Mouse (Mus musculus): ENCODE measurements at regions not wholly inside any gene's neighbourhood (a gene's known extent, or its start where the extent isn't known, plus 50 kb on each side); places are given as distances from the start of the nearest gene placed in this dataset.
"Not testable (repeated sequence)": the region's sequence is repeated elsewhere in the genome, so short reads cannot be mapped to it uniquely, and the experiment has no call there.

- no peak for DNase-seq (ENCODE audit: low spot score)
Measured at GRCm38 (mm10) chr9:115777097-115777864, 132.0 kb upstream of the Gadl1 start.

GRCm38 (mm10) chr9:115778862-115779261 is 130.4 kb upstream of the Gadl1 start:
- no peak for DNase-seq (ENCODE audit: low spot score)

GRCm38 (mm10) chr9:115799330-115799729 is 109.9 kb upstream of the Gadl1 start:
- DNase-seq (ENCODE audit: low spot score), result no peak

- no peak for DNase-seq (ENCODE audit: low spot score)
Measured at GRCm38 (mm10) chr9:115800624-115801023, 108.6 kb upstream of the Gadl1 start.

GRCm38 (mm10) chr9:115803071-115803470 is 106.2 kb upstream of the Gadl1 start:
- DNase-seq (ENCODE audit: low spot score), result no peak

GRCm38 (mm10) chr9:115805224-115805623 is 104.0 kb upstream of the Gadl1 start:
- no peak for DNase-seq (ENCODE audit: low spot score)

GRCm38 (mm10) chr9:115806018-115806702 is 103.1 kb upstream of the Gadl1 start:
- no peak for DNase-seq (ENCODE audit: low spot score)

- no peak for DNase-seq (ENCODE audit: low spot score)
Measured at GRCm38 (mm10) chr9:115840186-115840585, 69.1 kb upstream of the Gadl1 start.

- DNase-seq (ENCODE audit: low spot score), result no peak
Measured at GRCm38 (mm10) chr9:115840791-115841190, 68.5 kb upstream of the Gadl1 start.

- no peak for DNase-seq (ENCODE audit: low spot score)
Measured at GRCm38 (mm10) chr9:115841684-115842083, 67.6 kb upstream of the Gadl1 start.

GRCm38 (mm10) chr9:115844340-115844739 is 64.9 kb upstream of the Gadl1 start:
- no peak for DNase-seq (ENCODE audit: low spot score)

- no peak for DNase-seq (ENCODE audit: low spot score)
Measured at GRCm38 (mm10) chr9:115845091-115845490, 64.2 kb upstream of the Gadl1 start.

- DNase-seq (ENCODE audit: low spot score), result no peak
Measured at GRCm38 (mm10) chr9:115847289-115848074, 61.8 kb upstream of the Gadl1 start.

- DNase-seq (ENCODE audit: low spot score), result not testable (repeated sequence)
Measured at GRCm38 (mm10) chr9:115853210-115853842, 55.9 kb upstream of the Gadl1 start.

GRCm38 (mm10) chr9:115857301-115857700 is 52.0 kb upstream of the Gadl1 start:
- no peak for DNase-seq (ENCODE audit: low spot score)

GRCm38 (mm10) chr9:115858848-115859247 is 50.4 kb upstream of the Gadl1 start:
- no peak for DNase-seq (ENCODE audit: low spot score)

Data from MN1 (cell line).